Mouse (Mus musculus) thymus, postnatal 10 days (tissue): ENCODE measurements around the gene Ipo11.

Experiments used
- DNase-seq, 2 experiments: peaks; one replicate each; pipeline ENCODE4 v3.0.0; 2021; ENCODE audit warnings: low spot score in 2 of 2

The Ipo11 gene

GRCm38 (mm10) chr13:106819749-106820148 lies 117.0 kb downstream of the Ipo11 start:
- DNase-seq: no peak

- no peak for DNase-seq
Measured at GRCm38 (mm10) chr13:106817066-106817465, 119.7 kb downstream of the Ipo11 start.

GRCm38 (mm10) chr13:106813519-106813918 lies 123.2 kb downstream of the Ipo11 start:
- no peak for DNase-seq

GRCm38 (mm10) chr13:106813087-106813486 lies 123.7 kb downstream of the Ipo11 start:
- DNase-seq: no peak

GRCm38 (mm10) chr13:106810156-106810555 lies 126.6 kb downstream of the Ipo11 start:
- no peak for DNase-seq

GRCm38 (mm10) chr13:106808821-106809220 lies 127.9 kb downstream of the Ipo11 start:
- DNase-seq: no peak

GRCm38 (mm10) chr13:106808315-106808714 lies 128.4 kb downstream of the Ipo11 start:
- no peak for DNase-seq

- no peak for DNase-seq
Measured at GRCm38 (mm10) chr13:106807303-106807702, 129.5 kb downstream of the Ipo11 start.

GRCm38 (mm10) chr13:106805146-106805545 lies 131.6 kb downstream of the Ipo11 start:
- DNase-seq: no peak

- no peak for DNase-seq
Measured at GRCm38 (mm10) chr13:106798026-106798425, 138.7 kb downstream of the Ipo11 start.

GRCm38 (mm10) chr13:106788817-106789216 lies 147.9 kb downstream of the Ipo11 start:
- DNase-seq: no peak

GRCm38 (mm10) chr13:106768807-106769206 lies 168.0 kb downstream of the Ipo11 start:
- DNase-seq: no peak

- no peak for DNase-seq
Measured at GRCm38 (mm10) chr13:106762611-106763010, 174.1 kb downstream of the Ipo11 start.

- no peak for DNase-seq
Measured at GRCm38 (mm10) chr13:106761661-106762060, 175.1 kb downstream of the Ipo11 start.

GRCm38 (mm10) chr13:106760232-106760875 lies 176.4 kb downstream of the Ipo11 start:
- DNase-seq: no peak

- DNase-seq: no peak
Measured at GRCm38 (mm10) chr13:106755892-106756291, 180.9 kb downstream of the Ipo11 start.

GRCm38 (mm10) chr13:106754216-106754615 lies 182.5 kb downstream of the Ipo11 start:
- DNase-seq: no peak

GRCm38 (mm10) chr13:106751951-106752350 lies 184.8 kb downstream of the Ipo11 start:
- DNase-seq: no peak

- no peak for DNase-seq
Measured at GRCm38 (mm10) chr13:106746823-106747222, 189.9 kb downstream of the Ipo11 start.

GRCm38 (mm10) chr13:106745201-106745600 lies 191.6 kb downstream of the Ipo11 start:
- no peak for DNase-seq
